Mouse (Mus musculus) thymus, postnatal 10 days (tissue): ENCODE data around the gene BC034090.
"Not testable (repeated sequence)": the region's sequence is repeated elsewhere in the genome, so short reads cannot be mapped to it uniquely, and the experiment has no call there.

ENCODE experiments used
- DNase-seq, 2 experiments: peaks; one replicate each; pipeline ENCODE4 v3.0.0; 2021; ENCODE audit warnings: low spot score in 2 of 2

The BC034090 gene

DNA sequence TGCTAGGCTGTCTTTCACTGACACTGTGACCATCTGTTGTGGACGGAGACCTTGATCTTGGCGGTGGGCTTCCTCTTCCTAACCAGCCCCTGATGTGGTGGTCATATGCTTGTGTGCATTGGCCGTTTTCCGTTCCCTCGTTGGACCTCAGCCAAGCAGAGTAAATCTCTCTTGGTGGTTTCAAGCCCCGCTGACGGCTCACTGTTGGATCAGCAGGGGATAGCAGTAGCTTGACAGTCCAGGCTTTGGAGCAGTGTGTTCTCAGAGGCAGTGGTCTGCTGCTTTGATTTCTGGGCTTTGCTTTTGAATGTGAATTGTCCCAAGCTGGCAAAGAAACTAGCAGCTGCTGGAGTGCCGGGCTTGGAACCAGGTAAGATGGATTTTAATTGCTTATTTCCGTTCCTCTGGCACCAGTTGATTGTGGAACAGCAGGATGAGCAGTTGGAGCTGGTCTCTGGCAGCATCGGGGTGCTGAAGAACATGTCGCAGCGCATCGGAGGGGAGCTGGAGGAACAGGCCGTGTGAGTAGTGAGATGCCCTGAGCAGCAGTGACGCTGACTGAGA is 51.4 kb downstream of the BC034090 start:
- DNase-seq: no peak

DNA sequence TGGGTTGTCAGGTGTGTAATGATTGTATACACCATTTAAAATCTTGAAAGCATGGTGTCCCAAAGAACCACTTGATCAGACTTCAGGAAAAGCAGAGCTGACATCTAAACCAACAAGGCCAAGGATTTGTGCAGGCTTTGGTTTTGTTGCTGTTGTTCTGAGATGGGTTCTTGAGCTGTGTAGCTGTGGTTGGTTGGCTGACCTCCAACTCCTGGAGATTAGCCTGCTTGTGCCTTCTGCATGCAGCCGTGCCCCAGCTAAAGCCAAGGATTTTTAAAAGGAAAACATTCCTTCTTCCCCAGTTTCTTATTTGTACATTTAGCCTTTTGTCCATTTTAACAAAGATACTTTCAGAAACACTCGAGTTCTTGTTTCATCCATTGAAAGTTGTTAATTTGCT is 52.6 kb downstream of the BC034090 start:
- DNase-seq: no peak

DNA sequence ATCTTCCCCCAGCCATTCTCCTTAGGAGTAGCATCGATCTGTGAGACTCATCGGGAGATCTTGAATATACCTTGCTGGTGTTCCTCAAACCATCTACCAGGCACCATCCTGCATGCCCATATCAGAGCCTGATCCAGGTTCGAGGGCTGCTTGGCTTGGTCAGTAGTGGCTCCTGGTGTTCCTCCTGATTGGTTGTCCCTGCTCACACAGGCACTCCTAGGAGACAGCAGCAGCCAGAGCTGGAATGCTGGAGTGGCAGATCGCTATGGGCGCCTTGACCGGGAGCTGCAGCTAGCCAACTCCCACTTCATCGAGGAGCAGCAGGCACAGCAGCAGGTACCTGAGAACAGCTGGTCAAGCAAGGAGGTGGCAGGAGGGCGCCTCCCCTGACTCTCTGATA is 53.0 kb downstream of the BC034090 start:
- DNase-seq: no peak

DNA sequence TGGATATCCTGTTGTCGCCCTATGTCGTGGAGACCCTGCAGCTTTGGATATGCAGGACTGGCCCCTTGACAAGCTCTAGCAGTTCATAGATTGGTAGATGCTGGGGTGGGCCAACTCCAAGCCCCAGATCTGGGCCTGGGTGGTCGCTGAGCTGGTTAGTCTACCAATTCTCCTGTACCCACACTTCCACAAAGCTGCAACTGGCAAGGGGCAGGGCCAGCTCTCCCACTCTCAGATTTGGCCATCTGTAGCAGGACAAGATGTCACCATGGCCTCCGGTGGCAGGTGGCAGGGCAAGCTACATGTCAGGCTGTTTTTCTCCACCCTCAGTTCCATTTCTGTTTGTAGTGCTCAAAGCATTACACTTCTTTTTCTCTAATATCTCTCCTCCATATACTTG is 55.6 kb downstream of the BC034090 start:
- DNase-seq: no peak

DNA sequence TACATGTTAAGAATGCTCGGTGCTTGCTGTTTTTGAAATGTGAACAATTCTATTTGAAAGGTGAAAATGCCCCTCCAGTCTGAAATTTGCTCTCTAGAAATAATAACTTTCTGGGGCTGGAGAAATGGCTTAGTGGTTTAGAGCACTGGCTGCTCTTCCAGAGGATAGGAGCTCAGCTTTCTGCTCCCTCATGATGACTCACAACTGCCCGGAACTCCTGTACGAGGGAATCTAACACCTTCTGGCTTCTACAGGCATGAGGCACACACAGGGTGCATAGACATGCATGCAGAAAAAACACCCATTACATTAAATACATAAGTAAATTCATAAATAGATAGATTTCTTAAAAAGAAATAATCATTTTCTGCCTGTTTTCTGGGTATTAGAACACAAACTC is 60.1 kb downstream of the BC034090 start:
- DNase-seq: no peak

DNA sequence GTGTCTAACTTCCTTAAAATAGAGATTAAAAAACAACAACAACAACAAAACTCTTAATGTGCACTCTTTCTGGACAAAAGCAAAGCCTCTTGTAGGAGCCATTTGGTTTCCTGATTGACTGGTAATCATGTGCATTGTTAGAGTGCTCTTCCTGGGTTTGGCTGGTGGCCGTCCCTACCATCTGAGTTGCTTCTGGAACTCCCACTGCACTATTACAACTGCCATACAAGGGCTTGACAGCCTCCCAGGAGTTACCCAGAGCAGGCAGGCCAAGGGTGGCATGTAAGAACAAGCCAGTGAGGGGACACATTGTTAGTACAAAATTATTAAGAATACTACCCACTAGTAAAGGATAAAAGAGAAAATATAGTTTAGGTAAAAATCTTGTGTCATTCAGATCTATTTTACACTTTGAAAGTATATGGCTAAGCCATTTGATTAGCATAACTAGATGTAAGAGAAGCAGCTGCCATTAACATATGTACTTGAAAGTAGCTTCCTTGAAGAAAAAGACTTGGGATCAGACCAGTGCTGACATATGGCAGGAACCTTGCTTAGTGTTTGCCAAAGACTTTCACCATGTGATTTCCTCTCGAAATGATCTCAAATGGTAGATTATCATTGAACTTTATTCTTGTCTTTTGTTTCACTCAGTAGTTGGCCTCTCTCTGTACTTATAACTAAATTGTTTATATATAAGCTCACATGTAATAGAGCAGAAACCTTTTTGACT is 65.9 kb downstream of the BC034090 start:
- DNase-seq: no peak

DNA sequence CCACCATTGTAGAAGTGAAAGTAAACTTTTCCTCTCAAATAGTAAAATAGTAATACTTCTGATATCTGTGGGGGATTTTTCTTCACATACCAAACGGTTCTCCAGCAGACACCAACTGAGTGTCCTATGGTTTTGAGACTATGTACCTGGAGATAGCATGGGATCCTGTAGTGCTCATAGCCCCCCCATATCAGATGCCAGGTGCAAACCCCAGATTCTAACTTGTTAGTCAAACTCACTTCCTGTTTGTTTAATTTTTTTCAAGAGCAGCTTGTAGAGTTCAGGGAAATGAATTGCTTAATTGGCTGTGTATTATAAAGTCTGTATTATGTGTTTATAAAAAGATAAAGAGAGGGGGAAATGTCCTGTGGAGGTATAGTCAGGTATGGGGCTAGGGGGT is 69.8 kb downstream of the BC034090 start:
- peak; percentile 32 to 46 for DNase-seq

DNA sequence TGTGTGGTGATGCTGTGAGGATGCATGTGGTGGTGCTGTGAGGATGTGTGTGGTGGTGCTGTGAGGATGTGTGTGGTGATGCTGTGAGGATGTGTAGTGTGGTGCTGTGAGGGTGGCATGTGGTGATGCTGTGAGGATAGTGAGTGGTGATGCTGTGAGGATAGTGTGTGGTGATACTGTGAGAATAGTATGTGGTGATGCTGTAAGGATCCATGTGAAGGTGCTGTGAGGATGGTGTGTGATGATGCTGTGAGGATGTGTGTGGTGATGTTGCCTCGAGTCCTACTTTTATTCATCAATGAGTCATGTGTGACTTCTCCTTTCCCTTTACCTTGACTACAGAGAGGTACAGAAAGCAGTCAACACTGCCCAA is 70.6 kb downstream of the BC034090 start:
- DNase-seq: not testable (repeated sequence)

DNA sequence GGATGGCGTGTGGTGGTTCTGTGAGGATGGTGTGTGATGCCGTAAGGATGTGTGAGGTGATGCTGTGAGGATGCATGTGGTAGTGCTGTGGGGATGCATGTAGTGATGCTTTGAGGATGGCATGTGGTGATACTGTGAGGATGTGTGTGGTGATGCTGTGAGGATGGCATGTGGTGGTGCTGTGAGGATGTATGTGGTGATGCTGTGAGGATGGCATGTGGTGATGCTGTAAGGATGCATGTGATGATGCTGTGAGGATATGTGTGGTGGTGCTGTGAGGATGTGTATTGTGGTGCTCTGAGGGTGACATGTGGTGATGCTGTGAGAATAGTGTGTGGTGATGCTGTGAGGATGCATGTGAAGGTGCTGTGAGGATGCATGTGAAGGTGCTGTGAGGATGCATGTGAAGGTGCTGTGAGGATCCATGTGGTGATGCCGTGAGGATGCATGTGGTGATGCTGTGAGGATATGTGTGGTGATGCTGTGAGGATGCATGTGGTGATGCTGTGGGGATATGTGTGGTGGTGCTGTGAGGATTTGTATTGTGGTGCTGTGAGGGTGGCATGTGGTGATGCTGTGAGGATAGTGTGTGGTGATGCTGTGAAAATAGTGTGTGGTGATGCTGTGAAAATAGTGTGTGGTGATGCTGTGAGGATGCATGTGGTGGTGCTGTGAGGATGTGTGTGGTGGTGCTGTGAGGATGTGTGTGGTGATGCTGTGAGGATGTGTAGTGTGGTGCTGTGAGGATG is 71.2 kb downstream of the BC034090 start:
- no peak for DNase-seq

DNA sequence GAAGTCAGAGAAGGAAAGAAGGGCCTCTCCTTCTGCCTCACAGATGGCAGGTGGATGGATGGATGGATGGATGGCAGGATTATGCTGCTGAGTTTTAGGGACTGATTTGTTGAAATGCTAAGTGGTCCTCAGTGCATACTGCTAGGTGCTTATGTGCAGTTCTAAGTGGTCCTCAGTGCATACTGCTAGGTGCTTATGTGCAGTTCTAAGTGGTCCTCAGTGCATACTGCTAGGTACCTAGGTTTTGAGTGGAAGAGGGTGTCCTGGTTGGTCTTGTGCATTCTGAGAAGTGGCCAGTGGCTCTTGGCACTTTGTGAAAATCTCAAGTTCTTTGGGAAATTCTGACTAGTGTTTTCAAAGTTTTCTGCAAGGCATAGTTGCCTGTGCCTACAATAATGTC is 74.3 kb downstream of the BC034090 start:
- DNase-seq: no peak

DNA sequence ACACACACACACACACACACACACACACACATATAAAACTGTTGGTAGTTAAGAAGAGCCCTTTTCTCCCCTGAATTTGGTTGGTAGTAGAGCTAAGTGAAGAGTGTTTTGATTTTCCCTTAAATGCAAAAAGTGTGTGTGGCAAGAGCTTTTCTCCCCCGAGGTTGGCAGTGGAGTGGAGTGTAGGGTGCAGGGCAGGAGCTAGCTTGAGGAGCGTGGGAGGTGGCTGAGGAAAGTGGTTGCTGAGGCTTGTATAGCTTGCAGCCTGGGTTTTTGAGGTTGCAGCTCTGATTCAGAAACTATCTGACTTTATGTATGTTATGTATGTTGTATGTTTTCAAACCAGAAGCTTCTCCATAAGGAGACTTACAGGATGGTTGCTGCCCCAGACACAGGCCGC is 76.8 kb downstream of the BC034090 start:
- no peak for DNase-seq
